Comparison of ENCODE assay signal across 8 mouse cellular contexts in genomic region chr8:110847171-110847549, GRCm38 (mm10). TPM values are rescaled to one million over a fixed set of nuclear protein-coding genes. Genes with fewer than 3 reads are reported as not detected.
DNase-seq lines count a peak whose midpoint lies in the region; ATAC-seq and TF ChIP-seq lines count a peak whose summit lies in the region.

No protein-coding gene starts in this region.

- peaks cover 20% of the 10 kb centered on the region for H3K4me1 ChIP-seq in heart, embryonic 12.5 days (replicated peaks)
- no peaks in the 10 kb centered on the region; a peak in 1 of 4 replicates for H3K4me1 ChIP-seq in ES-E14 (ENCODE audit: control insufficient read depth in 2 of 2, insufficient read depth in 2 of 2, low read length in 2 of 2, poor library complexity in 1 of 2)

- intact Hi-C loops in heart, postnatal 25 days (cut with DNase I) = no loop called here

- in situ Hi-C loops in ES-E14 (cut with MboI; ENCODE audit: low sequenced_read_pairs in 2 of 2, unreplicated experiment in 2 of 2) = loop anchor here (10.0 to 25.0 kb wide), 2 partner anchors 198 to 440 kb away; no protein-coding TSS in a partner anchor

- peak; percentile 15; the same call in 1 of the 2 replicates for ATAC-seq in heart, embryonic 12.5 days (ENCODE audit: insufficient number of reproducible peaks, low FRiP score)
- peak; percentile 6 to 13; a peak in 1 of 4 replicates for ATAC-seq in hematopoietic stem cell, adult 5-6 weeks (replicated peaks in 1 of 2; ENCODE audit: insufficient read depth in 1 of 2, low FRiP score in 2 of 2, low TSS enrichment in 1 of 2, low read depth in 1 of 2, poor library complexity in 2 of 2, severe bottlenecking in 2 of 2)
- ATAC-seq in megakaryocyte, adult 5-6 weeks (ENCODE audit: poor library complexity, severe bottlenecking) = peak; percentile 23

- peak overlapping the region; percentile 82 for H3K27ac ChIP-seq in heart, embryonic 12.5 days (ENCODE audit: poor library complexity, severe bottlenecking)
- peak overlapping the region; percentile 24; the same call in 1 of the 2 replicates for H3K27ac ChIP-seq in ES-E14 (ENCODE audit: insufficient read depth, low read depth, low read length, poor library complexity, severe bottlenecking)

- H3K36me3 ChIP-seq in heart, embryonic 12.5 days = peaks cover 50% of the 10 kb centered on the region
- peaks cover 32% of the 10 kb centered on the region for H3K36me3 ChIP-seq in ES-E14 (ENCODE audit: control insufficient read depth, insufficient read depth, low read length, poor library complexity, severe bottlenecking)

- H3K4me2 ChIP-seq in heart, embryonic 12.5 days = peak overlapping the region; percentile 80

- H3K9me3 ChIP-seq in heart, embryonic 12.5 days (replicated peaks) = no peaks in the 10 kb centered on the region
- no peaks in the 10 kb centered on the region for H3K9me3 ChIP-seq in ES-E14 (ENCODE audit: control insufficient read depth, insufficient read depth, low read depth, low read length)

- peak overlapping the region; percentile 94 for H3K9ac ChIP-seq in heart, embryonic 12.5 days
- H3K9ac ChIP-seq in ES-E14 (ENCODE audit: insufficient read depth, low read depth, low read length, poor library complexity, severe bottlenecking) = peak overlapping the region; percentile 97

- H3K4me3 ChIP-seq in heart, embryonic 12.5 days = peak overlapping the region; percentile 99
- peak overlapping the region; percentile 93 to 97 for H3K4me3 ChIP-seq in ES-E14 (ENCODE audit: insufficient read depth in 1 of 2, low read depth in 1 of 2, low read length in 2 of 2, poor library complexity in 1 of 2, severe bottlenecking in 1 of 2)

- no peak for DNase-seq in heart, postnatal 25 days (ENCODE audit: low spot score)
- DNase-seq in ES-E14 (ENCODE audit: low read depth, low spot score) = no peak
- no peak for DNase-seq in right cerebral cortex, postnatal 25 days
- DNase-seq in left cerebral cortex, adult 8-10 months (ENCODE audit: low spot score in 2 of 2) = no peak
- no peak for DNase-seq in embryo, embryonic 10.5 days (ENCODE audit: low spot score)

- no peaks in the 10 kb centered on the region for H3K27me3 ChIP-seq in heart, embryonic 12.5 days (replicated peaks)

- WGBS in heart, embryonic 12.5 days = 1% methylated on average over 13 of the region's 13 CpGs

TF ChIP-seq in ES-E14, 5 proteins besides CTCF, POLR2A, EP300 and RAD21:
- TF ChIP-seq ZNF384 (IDR thresholded peaks at IDR 0.05; ENCODE audit: low read depth, low read length) = no peak
- TF ChIP-seq ZC3H11A (IDR thresholded peaks at IDR 0.05; ENCODE audit: borderline replicate concordance, low read depth, low read length) = no peak
- no peak for TF ChIP-seq HCFC1 (IDR thresholded peaks at IDR 0.05; ENCODE audit: borderline replicate concordance, insufficient read depth, low read length)
- no peak for TF ChIP-seq CHD2 (IDR thresholded peaks at IDR 0.05; ENCODE audit: low read depth, low read length)
- TF ChIP-seq MAFK (IDR thresholded peaks at IDR 0.05; ENCODE audit: insufficient read depth, low read depth, low read length) = no peak
TF ChIP-seq in ES-E14: peak in this region for 0.

RNA-seq across cellular contexts. Expression of gene Sf3b3, which starts 0.6 kb away (rescaled TPM):
- 106 and 110 TPM in 2 replicates for polyA plus RNA-seq in heart, embryonic 12.5 days (2016; fragmentation: Nextera tagmentation; extraction: Ambion mirVana)
- total RNA-seq in heart, postnatal 25 days (2021) = 10 to 100 TPM; 39.7 to 42.4 TPM
- total RNA-seq in ES-E14 (2012; rRNA removed) = 210 and 244 TPM in 2 replicates
- total RNA-seq in hematopoietic stem cell, adult 5-6 weeks (2017) = 184 and 205 TPM in 2 replicates
- 58.4 and 63.2 TPM in 2 replicates for total RNA-seq in megakaryocyte, adult 5-6 weeks (2015)
- total RNA-seq in megakaryocyte, adult 5-6 weeks (2017) = 74.7 and 87.7 TPM in 2 replicates
- total RNA-seq in left cerebral cortex, adult 8-10 months (2022) = 10 to 100 TPM; 58.6 to 66.2 (median 60.5) TPM

RNA-seq across cellular contexts. Expression of gene Cog4, which starts 0.8 kb away (rescaled TPM):
- polyA plus RNA-seq in heart, embryonic 12.5 days (2016; fragmentation: Nextera tagmentation; extraction: Ambion mirVana) = 65.2 and 65.7 TPM in 2 replicates
- total RNA-seq in heart, postnatal 25 days (2021) = 10 to 100 TPM; 69.6 to 73.7 TPM
- total RNA-seq in ES-E14 (2012; rRNA removed) = 59.4 and 64.7 TPM in 2 replicates
- 28.0 and 31.5 TPM in 2 replicates for total RNA-seq in hematopoietic stem cell, adult 5-6 weeks (2017)
- total RNA-seq in megakaryocyte, adult 5-6 weeks (2015) = 13.6 and 17.4 TPM in 2 replicates
- 31.8 and 35.4 TPM in 2 replicates for total RNA-seq in megakaryocyte, adult 5-6 weeks (2017)
- total RNA-seq in left cerebral cortex, adult 8-10 months (2022) = 10 to 100 TPM; 50.2 to 56.8 (median 54.5) TPM

RNA-seq across cellular contexts. Expression of gene Il34, which starts 41.4 kb away (rescaled TPM):
- polyA plus RNA-seq in heart, embryonic 12.5 days (2016; fragmentation: Nextera tagmentation; extraction: Ambion mirVana) = 0.13 and 0.32 TPM in 2 replicates
- total RNA-seq in heart, postnatal 25 days (2021) = 1 to 10 TPM; 7.2 TPM
- total RNA-seq in ES-E14 (2012; rRNA removed) = 4.6 and 5.4 TPM in 2 replicates
- not detected in 2 replicates for total RNA-seq in hematopoietic stem cell, adult 5-6 weeks (2017)
- not detected in 2 replicates for total RNA-seq in megakaryocyte, adult 5-6 weeks (2015)
- total RNA-seq in megakaryocyte, adult 5-6 weeks (2017) = not detected in 2 replicates
- 10 to 100 TPM; 80.4 to 88.7 (median 81.2) TPM for total RNA-seq in left cerebral cortex, adult 8-10 months (2022)

RNA-seq across cellular contexts. Expression of gene Fuk, which starts 55.1 kb away (rescaled TPM):
- polyA plus RNA-seq in heart, embryonic 12.5 days (2016; fragmentation: Nextera tagmentation; extraction: Ambion mirVana) = 10.0 and 10.2 TPM in 2 replicates
- total RNA-seq in heart, postnatal 25 days (2021) = 1 to 10 TPM; 4.6 to 5.4 TPM
- 17.8 and 23.3 TPM in 2 replicates for total RNA-seq in ES-E14 (2012; rRNA removed)
- 3.3 and 5.6 TPM in 2 replicates for total RNA-seq in hematopoietic stem cell, adult 5-6 weeks (2017)
- 1.5 and 3.4 TPM in 2 replicates for total RNA-seq in megakaryocyte, adult 5-6 weeks (2015)
- total RNA-seq in megakaryocyte, adult 5-6 weeks (2017) = 3.7 TPM in 2 replicates
- 10 to 100 TPM; 16.7 to 20.2 (median 19.4) TPM for total RNA-seq in left cerebral cortex, adult 8-10 months (2022)

Comparison
In these comparisons a context has a peak if more than half of its experiments do, and no peak if none do; other contexts are left out.
1. RNA of gene Il34, which starts 41.4 kb away (total RNA-seq): 80.4 to 88.7 TPM in left cerebral cortex, adult 8-10 months; 7.2 TPM in heart, postnatal 25 days, 4.6 to 5.4 TPM in ES-E14, not detected in hematopoietic stem cell, adult 5-6 weeks and not detected in megakaryocyte, adult 5-6 weeks; every median in the first group is over 4 times any median in the second.
2. Peak in every context shown above with its lines, with median percentiles within 50 percentile points of each other: ATAC-seq.